ENCODE assay signal across 22 mouse cellular contexts in the genomic region with DNA sequence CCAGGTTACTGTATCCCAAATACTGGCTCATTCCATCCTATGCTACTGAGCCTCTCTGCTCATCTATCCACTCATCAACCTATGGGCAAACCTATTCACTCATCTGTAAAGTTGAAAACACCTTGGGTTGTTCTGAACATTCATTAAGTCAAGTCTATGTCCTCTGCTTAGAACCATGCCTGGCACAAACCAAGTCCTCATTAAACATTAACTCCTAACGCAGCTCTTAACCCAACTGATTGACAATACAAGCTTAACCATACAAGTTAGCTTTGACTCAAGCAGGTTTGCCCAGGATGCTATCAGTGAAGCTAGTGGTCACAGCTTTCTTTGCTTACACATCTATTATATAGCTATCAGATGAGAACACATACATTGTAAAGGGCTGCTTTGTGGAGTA.
A peak's percentile ranks its signal among the peaks of the same experiment; 100 is the strongest.
DNase-seq lines count a peak whose midpoint lies in the region; ATAC-seq and TF ChIP-seq lines count a peak whose summit lies in the region.
"Had no signal": no experiment of that assay in that cellular context is flagged by ENCODE, and none has a peak within 500 bp of the region (broad histone marks: within the 10 kb centered on the region; RNA-seq: fewer than 3 reads in every experiment).

No protein-coding gene starts in this region.

- H3K4me3 ChIP-seq in kidney, adult 2 months (ENCODE audit: insufficient read depth, low read depth, low read length) = no peak overlapping the region
- no peak overlapping the region for H3K4me3 ChIP-seq in kidney, embryonic 15.5 days (replicated peaks)
- no peak overlapping the region for H3K4me3 ChIP-seq in liver, adult 2 months (ENCODE audit: insufficient read depth, low read depth, low read length)
- no peak overlapping the region for H3K4me3 ChIP-seq in liver, embryonic 11.5 days (ENCODE audit: low read depth, low read length)
- H3K4me3 ChIP-seq: embryonic facial prominence, embryonic 13.5 days; embryonic facial prominence, embryonic 15.5 days; erythroblast, embryonic 14.5 days; forebrain, embryonic 10.5 days; forebrain, embryonic 12.5 days had no signal

- H3K9ac ChIP-seq in kidney, embryonic 15.5 days = no peak overlapping the region
- no peak overlapping the region for H3K9ac ChIP-seq in liver, adult 2 months (ENCODE audit: low read depth, low read length)
- no peak overlapping the region for H3K9ac ChIP-seq in liver, embryonic 11.5 days (ENCODE audit: low read depth, low read length)
- H3K9ac ChIP-seq: embryonic facial prominence, embryonic 13.5 days; embryonic facial prominence, embryonic 15.5 days; forebrain, embryonic 12.5 days had no signal

- H3K36me3 ChIP-seq in kidney, adult 2 months (ENCODE audit: control insufficient read depth, insufficient read depth, low read length) = no peaks in the 10 kb centered on the region
- H3K36me3 ChIP-seq in kidney, embryonic 15.5 days = no peaks in the 10 kb centered on the region
- H3K36me3 ChIP-seq in liver, adult 2 months (ENCODE audit: control insufficient read depth, insufficient read depth, low read length) = no peaks in the 10 kb centered on the region
- no peaks in the 10 kb centered on the region for H3K36me3 ChIP-seq in liver, embryonic 11.5 days (ENCODE audit: control insufficient read depth, insufficient read depth, low read length)
- H3K36me3 ChIP-seq: embryonic facial prominence, embryonic 13.5 days; embryonic facial prominence, embryonic 15.5 days; forebrain, embryonic 10.5 days; forebrain, embryonic 12.5 days had no signal

- H3K9me3 ChIP-seq in kidney, embryonic 15.5 days (replicated peaks) = no peaks in the 10 kb centered on the region
- no peaks in the 10 kb centered on the region for H3K9me3 ChIP-seq in liver, embryonic 11.5 days (ENCODE audit: control insufficient read depth, low read length)
- H3K9me3 ChIP-seq: embryonic facial prominence, embryonic 13.5 days; embryonic facial prominence, embryonic 15.5 days; forebrain, embryonic 10.5 days; forebrain, embryonic 12.5 days had no signal

- no peak for TF ChIP-seq POLR2A in kidney, adult 2 months (IDR thresholded peaks at IDR 0.05; ENCODE audit: low read depth, low read length)
- TF ChIP-seq POLR2A in liver, adult 2 months (IDR thresholded peaks at IDR 0.05; ENCODE audit: extremely low read depth, insufficient read depth, low read length) = no peak

- ATAC-seq in kidney, embryonic 15.5 days (replicated peaks; ENCODE audit: low FRiP score) = no peak
- ATAC-seq in liver, embryonic 11.5 days (replicated peaks; ENCODE audit: low FRiP score) = no peak
- ATAC-seq: forebrain, embryonic 14.5 days had no signal

- no peaks in the 10 kb centered on the region for H3K27me3 ChIP-seq in kidney, adult 2 months (replicated peaks; ENCODE audit: control insufficient read depth, insufficient read depth, low read length)
- H3K27me3 ChIP-seq in kidney, embryonic 15.5 days = no peaks in the 10 kb centered on the region
- H3K27me3 ChIP-seq in liver, adult 2 months (ENCODE audit: control insufficient read depth, insufficient read depth, low read length) = no peaks in the 10 kb centered on the region
- no peaks in the 10 kb centered on the region for H3K27me3 ChIP-seq in liver, embryonic 11.5 days (replicated peaks; ENCODE audit: control insufficient read depth, insufficient read depth, low read length)
- H3K27me3 ChIP-seq: embryonic facial prominence, embryonic 13.5 days; embryonic facial prominence, embryonic 15.5 days; forebrain, embryonic 12.5 days had no signal

- H3K27ac ChIP-seq in kidney, adult 2 months (ENCODE audit: insufficient read depth, low read depth, low read length) = no peak overlapping the region
- no peak overlapping the region for H3K27ac ChIP-seq in kidney, embryonic 15.5 days
- no peak overlapping the region for H3K27ac ChIP-seq in liver, adult 2 months (replicated peaks; ENCODE audit: insufficient read depth, low read depth, low read length)
- no peak overlapping the region for H3K27ac ChIP-seq in liver, embryonic 11.5 days (ENCODE audit: low read depth, low read length)
- H3K27ac ChIP-seq: embryonic facial prominence, embryonic 13.5 days; embryonic facial prominence, embryonic 15.5 days; forebrain, embryonic 10.5 days; forebrain, embryonic 12.5 days had no signal

- WGBS in kidney, adult 2 months = 34% methylated on average over 1 of the region's 1 CpGs
- WGBS in kidney, embryonic 15.5 days = 84% methylated on average over 1 of the region's 1 CpGs
- WGBS in liver, adult 2 months = 33% methylated on average over 1 of the region's 1 CpGs
- WGBS in liver, embryonic 11.5 days = 79% methylated on average over 1 of the region's 1 CpGs

- H3K79me2 ChIP-seq in liver, adult 2 months (ENCODE audit: control insufficient read depth, insufficient read depth, low read length) = no peaks in the 10 kb centered on the region

- H3K4me2 ChIP-seq in kidney, embryonic 15.5 days = no peak overlapping the region
- no peak overlapping the region for H3K4me2 ChIP-seq in liver, embryonic 11.5 days
- H3K4me2 ChIP-seq: embryonic facial prominence, embryonic 13.5 days; embryonic facial prominence, embryonic 15.5 days; forebrain, embryonic 12.5 days had no signal

- H3K4me1 ChIP-seq in kidney, adult 2 months (ENCODE audit: control insufficient read depth, insufficient read depth, low read length) = no peaks in the 10 kb centered on the region
- H3K4me1 ChIP-seq in kidney, embryonic 15.5 days = no peaks in the 10 kb centered on the region
- no peaks in the 10 kb centered on the region for H3K4me1 ChIP-seq in liver, adult 2 months (ENCODE audit: control insufficient read depth, insufficient read depth, low read length)
- H3K4me1 ChIP-seq in liver, embryonic 11.5 days (replicated peaks; ENCODE audit: control insufficient read depth, insufficient read depth, low read length) = no peaks in the 10 kb centered on the region
- H3K4me1 ChIP-seq: embryonic facial prominence, embryonic 13.5 days; embryonic facial prominence, embryonic 15.5 days; forebrain, embryonic 10.5 days; forebrain, embryonic 12.5 days had no signal

- peak; percentile 60 for DNase-seq in kidney, adult 2 months
- DNase-seq in kidney, adult 9 months = peak; percentile 63
- no peak for DNase-seq in kidney, postnatal 10 days
- DNase-seq in liver, adult 2 months (ENCODE audit: extremely low read depth, low read depth, low spot score) = peak; percentile 40
- DNase-seq in liver, embryonic 11.5 days (ENCODE audit: low spot score) = no peak
- DNase-seq: adrenal gland, adult 2 months; adrenal gland, postnatal 10 days; adrenal gland, postnatal 25 days; cerebellum, adult 11 months; cerebellum, adult 18-20 months; cerebellum, adult 8-10 months; cerebellum, adult 9-11 months; cerebellum, postnatal 14 days; cerebellum, postnatal 36 days; embryo, embryonic 11 days had no signal

- no peak for TF ChIP-seq CTCF in kidney, adult 2 months (conservative IDR thresholded peaks at IDR 0.05; ENCODE audit: insufficient read depth, insufficient read length, low read depth, low read length)
- TF ChIP-seq CTCF in liver, adult 2 months (IDR thresholded peaks at IDR 0.05; ENCODE audit: low read depth, low read length) = no peak

Comparison
In these comparisons a context has a peak if more than half of its experiments do, and no peak if none do; other contexts are left out.
1. DNase-seq: peak in kidney, adult 2 months (single experiment), kidney, adult 9 months (single experiment) and liver, adult 2 months (single experiment); none in kidney, postnatal 10 days (single experiment) and liver, embryonic 11.5 days (single experiment).